Mouse (Mus musculus): ENCODE results near the gene Cpe.

DNA sequence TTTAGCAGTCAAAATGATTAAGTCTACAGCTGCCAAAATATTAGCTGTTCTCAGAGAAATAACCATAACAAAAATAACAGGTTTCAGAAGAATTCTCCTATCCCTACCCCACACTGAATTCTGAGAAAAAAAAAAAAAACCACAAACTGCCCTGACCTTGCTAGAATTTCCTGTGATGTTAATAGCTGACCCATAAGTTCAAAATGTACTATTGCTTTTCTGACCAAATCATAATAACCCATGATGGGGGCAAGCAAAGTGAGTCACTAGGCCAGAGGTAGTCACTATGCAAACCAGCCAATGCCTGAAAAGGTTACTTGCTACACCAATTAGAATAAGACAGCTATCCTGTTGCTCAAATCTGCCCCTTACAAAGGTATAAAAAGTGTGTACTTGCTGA is 14.6 kb upstream of the Cpe start:
- no peak for TF ChIP-seq CTCF (IDR thresholded peaks at IDR 0.05; ENCODE audit: borderline replicate concordance, insufficient read depth, low read length)
- TF ChIP-seq POLR2A (IDR thresholded peaks at IDR 0.05; ENCODE audit: low read depth, low read length): no peak
